Mouse (Mus musculus): ENCODE measurements around the gene Wasf2. TPM values are rescaled to one million over a fixed set of nuclear protein-coding genes. Genes with fewer than 3 reads are reported as not detected.

Gene Wasf2
- polyA plus RNA-seq, 1 experiment from 2014 or later = 42.7 TPM

GRCm38 (mm10) chr4:133197801-133198286, 67.5 kb downstream of the Wasf2 start:
- no peaks in the 10 kb centered on the region for H3K9me3 ChIP-seq (replicated peaks; ENCODE audit: control insufficient read depth, low read length)
- 70% methylated on average over 13 of the region's 13 CpGs for WGBS (ENCODE audit: insufficient replicate concordance)
- H3K9ac ChIP-seq (ENCODE audit: low read depth, low read length) = no peak overlapping the region
- H3K27me3 ChIP-seq (ENCODE audit: control insufficient read depth, insufficient read depth, low read depth, low read length) = no peaks in the 10 kb centered on the region
- no peak overlapping the region for H3K4me2 ChIP-seq (ENCODE audit: low read depth, low read length)
- H3K36me3 ChIP-seq (ENCODE audit: control insufficient read depth, insufficient read depth) = peaks cover 14% of the 10 kb centered on the region
- peak; percentile 58 for ATAC-seq (ENCODE audit: low read depth)
- no peak overlapping the region for H3K4me3 ChIP-seq (ENCODE audit: low read depth, low read length)
- peak overlapping the region; percentile 28 for H3K27ac ChIP-seq (ENCODE audit: low read length)
- peaks cover 17% of the 10 kb centered on the region for H3K4me1 ChIP-seq (ENCODE audit: control insufficient read depth, low read depth, low read length)

GRCm38 (mm10) chr4:133198337-133199180, 68.3 kb downstream of the Wasf2 start:
- peaks cover 17% of the 10 kb centered on the region for H3K4me1 ChIP-seq (ENCODE audit: control insufficient read depth, low read depth, low read length)
- H3K9me3 ChIP-seq (replicated peaks; ENCODE audit: control insufficient read depth, low read length) = no peaks in the 10 kb centered on the region
- peaks cover 11% of the 10 kb centered on the region for H3K36me3 ChIP-seq (ENCODE audit: control insufficient read depth, insufficient read depth)
- no peaks in the 10 kb centered on the region for H3K27me3 ChIP-seq (ENCODE audit: control insufficient read depth, insufficient read depth, low read depth, low read length)
- H3K4me3 ChIP-seq (ENCODE audit: low read depth, low read length) = no peak overlapping the region
- no peak overlapping the region for H3K9ac ChIP-seq (ENCODE audit: low read depth, low read length)
- WGBS (ENCODE audit: insufficient replicate concordance) = 69% methylated on average over 19 of the region's 19 CpGs
- no peak overlapping the region for H3K4me2 ChIP-seq (ENCODE audit: low read depth, low read length)
- peak overlapping the region; percentile 28; the same call in 1 of the 2 replicates for H3K27ac ChIP-seq (ENCODE audit: low read length)
- ATAC-seq (ENCODE audit: low read depth) = no peak; the same call in 1 of the 2 replicates

DNA sequence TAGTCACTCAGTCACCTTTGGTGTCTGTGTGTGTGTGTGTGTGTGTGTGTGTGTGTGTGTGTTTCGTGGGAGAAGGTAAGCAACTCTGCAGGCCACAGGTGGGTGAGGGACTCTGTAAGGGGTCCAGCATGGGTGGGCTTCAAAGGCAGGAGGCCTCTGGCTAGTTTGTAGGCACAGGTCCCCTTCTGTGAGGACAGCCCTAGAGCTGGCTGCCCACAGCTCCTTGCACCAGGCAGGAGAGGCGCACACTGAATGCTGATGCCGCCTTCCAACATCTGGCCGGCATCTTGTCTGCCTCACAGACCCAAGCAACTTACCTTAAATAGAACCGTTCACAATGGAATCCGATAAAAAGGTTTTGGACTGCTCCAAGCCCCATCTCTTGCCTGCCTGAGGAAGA, 69.4 kb downstream of the Wasf2 start:
- Histone ChIP-seq H3K27ac (ENCODE audit: low read length) (no peak overlapping the region), H3K9me3 (replicated peaks; ENCODE audit: control insufficient read depth, low read length) (no peaks in the 10 kb centered on the region), H3K4me1 (ENCODE audit: control insufficient read depth, low read depth, low read length) (peaks cover 17% of the 10 kb centered on the region), H3K27me3 (ENCODE audit: control insufficient read depth, insufficient read depth, low read depth, low read length) (no peaks in the 10 kb centered on the region), H3K4me3 (ENCODE audit: low read depth, low read length) (no peak overlapping the region), H3K36me3 (ENCODE audit: control insufficient read depth, insufficient read depth) (peaks cover 6% of the 10 kb centered on the region), H3K9ac (ENCODE audit: low read depth, low read length) (no peak overlapping the region), H3K4me2 (ENCODE audit: low read depth, low read length) (no peak overlapping the region)
- 77% methylated on average over 6 of the region's 6 CpGs for WGBS (ENCODE audit: insufficient replicate concordance)
- no peak for ATAC-seq (ENCODE audit: low read depth)

DNA sequence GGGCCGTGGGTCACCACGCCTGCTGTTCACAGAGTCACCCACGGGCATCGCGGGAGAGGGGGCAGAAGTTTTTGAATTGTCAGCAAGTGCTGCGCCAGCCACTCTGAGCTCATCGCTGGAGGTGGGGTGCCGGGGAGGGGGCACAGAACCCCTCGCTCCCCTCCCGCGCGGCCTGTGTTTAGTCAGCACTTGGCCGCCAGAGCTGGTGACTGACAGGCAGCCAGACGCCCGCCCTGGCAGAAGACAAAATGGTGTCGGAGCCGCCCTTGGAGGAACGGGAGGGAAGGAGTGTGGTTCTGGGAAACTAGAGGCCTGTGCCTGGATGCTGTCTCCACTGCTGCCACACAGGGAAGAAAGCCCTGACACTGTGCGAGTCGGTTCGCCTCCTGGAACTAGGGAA, 70.0 kb downstream of the Wasf2 start:
- no peak overlapping the region for H3K4me2 ChIP-seq (ENCODE audit: low read depth, low read length)
- no peak for ATAC-seq (ENCODE audit: low read depth)
- no peaks in the 10 kb centered on the region for H3K9me3 ChIP-seq (replicated peaks; ENCODE audit: control insufficient read depth, low read length)
- H3K4me3 ChIP-seq (ENCODE audit: low read depth, low read length) = no peak overlapping the region
- peaks cover 17% of the 10 kb centered on the region for H3K4me1 ChIP-seq (ENCODE audit: control insufficient read depth, low read depth, low read length)
- no peaks in the 10 kb centered on the region for H3K27me3 ChIP-seq (ENCODE audit: control insufficient read depth, insufficient read depth, low read depth, low read length)
- no peak overlapping the region for H3K9ac ChIP-seq (ENCODE audit: low read depth, low read length)
- 70% methylated on average over 21 of the region's 21 CpGs for WGBS (ENCODE audit: insufficient replicate concordance)
- H3K36me3 ChIP-seq (ENCODE audit: control insufficient read depth, insufficient read depth) = peaks cover 6% of the 10 kb centered on the region
- H3K27ac ChIP-seq (ENCODE audit: low read length) = no peak overlapping the region

- Histone ChIP-seq H3K27ac (ENCODE audit: low read length) (0 out of 2 replicates have a peak overlapping the region, but pooled peaks have one; percentile 21), H3K9me3 (replicated peaks; ENCODE audit: control insufficient read depth, low read length) (no peaks in the 10 kb centered on the region), H3K4me1 (ENCODE audit: control insufficient read depth, low read depth, low read length) (peaks cover 17% of the 10 kb centered on the region), H3K27me3 (ENCODE audit: control insufficient read depth, insufficient read depth, low read depth, low read length) (no peaks in the 10 kb centered on the region), H3K4me3 (ENCODE audit: low read depth, low read length) (no peak overlapping the region), H3K36me3 (ENCODE audit: control insufficient read depth, insufficient read depth) (no peaks in the 10 kb centered on the region), H3K9ac (ENCODE audit: low read depth, low read length) (no peak overlapping the region), H3K4me2 (ENCODE audit: low read depth, low read length) (no peak overlapping the region)
- WGBS (ENCODE audit: insufficient replicate concordance) = 60% methylated on average over 8 of the region's 8 CpGs
- peak; percentile 15; the same call in 1 of the 2 replicates for ATAC-seq (ENCODE audit: low read depth)
Observed at GRCm38 (mm10) chr4:133201006-133201771, 70.9 kb downstream of the Wasf2 start.

GRCm38 (mm10) chr4:133202254-133202653, 71.9 kb downstream of the Wasf2 start:
- Histone ChIP-seq H3K4me2 (ENCODE audit: low read depth, low read length) (no peak overlapping the region), H3K27me3 (ENCODE audit: control insufficient read depth, insufficient read depth, low read depth, low read length) (no peaks in the 10 kb centered on the region), H3K9ac (ENCODE audit: low read depth, low read length) (no peak overlapping the region), H3K4me3 (ENCODE audit: low read depth, low read length) (no peak overlapping the region), H3K4me1 (ENCODE audit: control insufficient read depth, low read depth, low read length) (peaks cover 17% of the 10 kb centered on the region), H3K9me3 (replicated peaks; ENCODE audit: control insufficient read depth, low read length) (no peaks in the 10 kb centered on the region), H3K36me3 (ENCODE audit: control insufficient read depth, insufficient read depth) (no peaks in the 10 kb centered on the region), H3K27ac (ENCODE audit: low read length) (no peak overlapping the region)
- 71% methylated on average over 3 of the region's 3 CpGs for WGBS (ENCODE audit: insufficient replicate concordance)
- ATAC-seq (ENCODE audit: low read depth) = no peak

DNA sequence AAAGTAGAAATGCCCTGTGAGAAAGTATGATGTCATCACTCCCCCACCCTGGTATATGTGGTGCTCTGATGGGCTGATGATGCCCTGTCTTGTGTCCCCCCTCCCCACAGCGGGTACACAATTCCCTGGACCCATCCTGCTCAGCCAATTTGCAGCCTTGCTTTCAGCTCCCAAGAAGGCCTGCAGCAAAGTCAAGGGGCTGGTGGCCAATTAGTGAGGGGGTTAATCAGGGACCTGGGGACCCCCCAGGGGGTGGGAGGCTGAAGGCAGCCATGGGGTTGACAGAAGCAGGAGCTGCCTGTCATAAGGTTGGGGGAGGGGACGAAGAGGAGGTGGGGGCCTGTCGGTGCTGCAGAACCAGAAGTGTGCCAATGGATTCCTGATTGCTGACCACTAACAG, 73.3 kb downstream of the Wasf2 start:
- H3K27me3 ChIP-seq (ENCODE audit: control insufficient read depth, insufficient read depth, low read depth, low read length) = no peaks in the 10 kb centered on the region
- peaks cover 10% of the 10 kb centered on the region for H3K4me1 ChIP-seq (ENCODE audit: control insufficient read depth, low read depth, low read length)
- 59% methylated on average over 3 of the region's 3 CpGs for WGBS (ENCODE audit: insufficient replicate concordance)

GRCm38 (mm10) chr4:133204379-133204778, 74.1 kb downstream of the Wasf2 start:
- Histone ChIP-seq H3K9ac (ENCODE audit: low read depth, low read length) (no peak overlapping the region), H3K36me3 (ENCODE audit: control insufficient read depth, insufficient read depth) (no peaks in the 10 kb centered on the region), H3K9me3 (replicated peaks; ENCODE audit: control insufficient read depth, low read length) (no peaks in the 10 kb centered on the region), H3K4me2 (ENCODE audit: low read depth, low read length) (no peak overlapping the region), H3K27ac (ENCODE audit: low read length) (no peak overlapping the region), H3K4me3 (ENCODE audit: low read depth, low read length) (no peak overlapping the region), H3K4me1 (ENCODE audit: control insufficient read depth, low read depth, low read length) (peaks cover 7% of the 10 kb centered on the region), H3K27me3 (ENCODE audit: control insufficient read depth, insufficient read depth, low read depth, low read length) (no peaks in the 10 kb centered on the region; the same call in 1 of the 2 replicates)
- no peak for ATAC-seq (ENCODE audit: low read depth)
- WGBS (ENCODE audit: insufficient replicate concordance) = 62% methylated on average over 7 of the region's 7 CpGs

More for the DNA sequence above, 73.3 kb downstream of the Wasf2 start:
- no peak overlapping the region for H3K9ac ChIP-seq (ENCODE audit: low read depth, low read length)
- H3K36me3 ChIP-seq (ENCODE audit: control insufficient read depth, insufficient read depth) = no peaks in the 10 kb centered on the region
- no peak overlapping the region for H3K27ac ChIP-seq (ENCODE audit: low read length)
- no peak overlapping the region for H3K4me2 ChIP-seq (ENCODE audit: low read depth, low read length)
- no peaks in the 10 kb centered on the region for H3K9me3 ChIP-seq (replicated peaks; ENCODE audit: control insufficient read depth, low read length)
- H3K4me3 ChIP-seq (ENCODE audit: low read depth, low read length) = no peak overlapping the region
- no peak for ATAC-seq (ENCODE audit: low read depth)

All from liver, embryonic 16.5 days (tissue).